ENCODE assay signal across 20 mouse cellular contexts in the genomic region with DNA sequence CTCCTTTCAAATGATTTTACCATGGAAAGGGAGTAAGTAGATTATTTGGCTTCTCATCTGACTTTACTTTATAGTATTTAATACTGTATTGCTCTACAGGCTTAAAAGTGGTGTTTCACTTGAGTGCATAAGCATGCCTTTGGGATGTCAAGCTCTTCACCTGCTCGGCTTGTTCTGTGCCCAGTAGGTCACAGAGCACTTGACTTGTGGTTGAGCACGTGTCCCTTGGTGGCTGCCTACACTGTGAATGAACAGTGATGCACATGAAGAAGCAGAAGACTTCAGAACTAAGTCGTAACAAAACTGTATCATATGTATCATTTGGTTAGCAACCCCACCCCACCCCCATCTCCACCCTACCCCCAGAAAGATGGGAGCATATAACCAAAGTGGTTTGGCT. TPM values are rescaled to one million over a fixed set of nuclear protein-coding genes. Genes with fewer than 3 reads are reported as not detected.
"Had no signal": no experiment of that assay in that cellular context is flagged by ENCODE, and none has a peak within 500 bp of the region (broad histone marks: within the 10 kb centered on the region; RNA-seq: fewer than 3 reads in every experiment).

No protein-coding gene starts in this region.

- ATAC-seq: intestine, embryonic 15.5 days; liver, postnatal 0 days; lung, postnatal 0 days; midbrain, embryonic 15.5 days had no signal

- H3K4me2 ChIP-seq: intestine, embryonic 15.5 days; limb, embryonic 12.5 days; limb, embryonic 15.5 days; liver, embryonic 11.5 days; lung, embryonic 14.5 days; midbrain, embryonic 12.5 days; midbrain, embryonic 15.5 days; neural tube, embryonic 12.5 days; neural tube, embryonic 15.5 days; stomach, embryonic 15.5 days had no signal

- H3K9me3 ChIP-seq: intestine, embryonic 15.5 days; limb, embryonic 12.5 days; limb, embryonic 15.5 days; midbrain, embryonic 12.5 days; midbrain, embryonic 15.5 days; neural tube, embryonic 12.5 days; neural tube, embryonic 15.5 days; stomach, embryonic 15.5 days had no signal

- DNase-seq: left cerebral cortex, postnatal 4 days; liver, postnatal 0 days; lung, embryonic 14.5 days; right cerebral cortex, adult 18-20 months; right cerebral cortex, postnatal 25 days; spleen, adult 18-20 months; thymus, postnatal 36 days had no signal

- H3K27ac ChIP-seq: intestine, embryonic 15.5 days; kidney, postnatal 0 days; limb, embryonic 12.5 days; limb, embryonic 15.5 days; liver, embryonic 14.5 days; macrophage; midbrain, embryonic 12.5 days; midbrain, embryonic 15.5 days; neural tube, embryonic 12.5 days; neural tube, embryonic 15.5 days; stomach, embryonic 15.5 days had no signal

- H3K4me1 ChIP-seq: intestine, embryonic 15.5 days; midbrain, embryonic 12.5 days; midbrain, embryonic 15.5 days; neural tube, embryonic 12.5 days had no signal

- H3K9ac ChIP-seq: intestine, embryonic 15.5 days; limb, embryonic 12.5 days; limb, embryonic 15.5 days; liver, embryonic 14.5 days; liver, postnatal 0 days; lung, embryonic 14.5 days; midbrain, embryonic 12.5 days; midbrain, embryonic 15.5 days; neural tube, embryonic 12.5 days; neural tube, embryonic 15.5 days; stomach, embryonic 15.5 days had no signal

- H3K4me3 ChIP-seq: intestine, embryonic 15.5 days; limb, embryonic 12.5 days; limb, embryonic 15.5 days; midbrain, embryonic 12.5 days; midbrain, embryonic 15.5 days; neural tube, embryonic 12.5 days; neural tube, embryonic 15.5 days; stomach, embryonic 15.5 days had no signal

- H3K27me3 ChIP-seq: intestine, embryonic 15.5 days; limb, embryonic 12.5 days; limb, embryonic 15.5 days; midbrain, embryonic 12.5 days; midbrain, embryonic 15.5 days; neural tube, embryonic 12.5 days; neural tube, embryonic 15.5 days; stomach, embryonic 15.5 days had no signal

RNA-seq across cellular contexts. Expression of a gene that starts 10.1 kb away (rescaled TPM):
- total RNA-seq: left cerebral cortex, postnatal 4 days had no signal
